Mouse (Mus musculus) embryonic fibroblast, embryonic 13.5 days (primary cell): Measurements from ENCODE around the gene Olfr1230.

Source experiments
- CTCF ChIP-seq: IDR thresholded peaks from 2 replicates; pipeline ENCODE4 v1.5.1; 2011; ENCODE audit warnings: mild to moderate bottlenecking, control low read depth, low read length, moderate library complexity, borderline replicate concordance; ENCODE audit not compliant: insufficient read depth
- POLR2A ChIP-seq: IDR thresholded peaks from 2 replicates; pipeline ENCODE4 v1.6.1; 2011; ENCODE audit warnings: low read depth, mild to moderate bottlenecking, control low read depth, low read length, moderate library complexity

DNA sequence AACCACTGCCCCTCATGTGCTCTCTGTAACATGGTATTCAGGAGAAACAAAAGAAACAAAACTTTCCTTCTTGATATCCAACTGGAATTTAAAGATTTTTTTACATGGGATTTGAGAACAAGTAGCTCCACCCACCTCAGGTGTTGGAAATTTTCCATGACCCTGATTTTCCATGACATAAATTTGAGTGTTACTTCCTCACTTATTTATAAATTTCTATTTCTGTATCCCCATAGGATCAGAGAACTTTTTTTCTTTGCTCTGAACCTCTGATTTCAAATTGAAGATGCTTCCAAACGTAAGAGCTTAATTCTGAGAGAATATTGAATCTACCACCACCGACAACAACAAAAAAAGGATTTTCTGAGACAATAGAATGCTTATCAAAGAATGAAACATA, 9.2 kb downstream of the Olfr1230 start, which contains the start of gene Olfr1229:
- TF ChIP-seq POLR2A (no peak), CTCF (no peak)
